Mouse (Mus musculus) hindbrain, embryonic 14.5 days (tissue): ENCODE results near the gene Ubqln3. TPM values are rescaled to one million over a fixed set of nuclear protein-coding genes. Genes with fewer than 3 reads are reported as not detected.

Source experiments
- ATAC-seq: fragments of 200-750 bp; cut with Nextera tagmentation; 2 replicates; pipeline ENCODE4 v1.8.0; 2017; ENCODE audit warnings: moderate number of reproducible peaks, mild to moderate bottlenecking, moderate TSS enrichment, moderate library complexity; ENCODE audit not compliant: low FRiP score
- DNase-seq: peaks from one replicate; pipeline ENCODE4 v3.0.0-alpha.2; 2015; ENCODE audit warnings: low spot score
- H3K27ac ChIP-seq: fragments of 300-500 bp; sonication (generic); 2 replicates; pipeline ENCODE4 v1.5.1; 2014; ENCODE audit warnings: mild to moderate bottlenecking, moderate library complexity
- H3K27me3 ChIP-seq: fragments of 300-500 bp; sonication (generic); 2 replicates; pipeline ENCODE4 v1.6.1; 2014; ENCODE audit warnings: mild to moderate bottlenecking, low read length, mixed read lengths; ENCODE audit not compliant: control insufficient read depth, insufficient read depth
- H3K36me3 ChIP-seq: fragments of 300-500 bp; sonication (generic); replicated peaks from 2 replicates; pipeline ENCODE4 v1.6.1; 2014; ENCODE audit not compliant: control insufficient read depth, insufficient read depth
- H3K4me1 ChIP-seq: fragments of 300-500 bp; sonication (generic); replicated peaks from 2 replicates; pipeline ENCODE4 v1.6.1; 2014; ENCODE audit warnings: antibody characterized with exemption, low read length, mixed read lengths; ENCODE audit not compliant: control insufficient read depth, insufficient read depth
- H3K4me2 ChIP-seq: fragments of 300-500 bp; sonication (generic); replicated peaks from 2 replicates; pipeline ENCODE4 v1.6.1; 2014; ENCODE audit warnings: mild to moderate bottlenecking, moderate library complexity
- H3K4me3 ChIP-seq: fragments of 300-500 bp; sonication (generic); replicated peaks from 2 replicates; pipeline ENCODE4 v1.5.1; 2014; ENCODE audit warnings: mild to moderate bottlenecking, low read length
- H3K9ac ChIP-seq: fragments of 300-500 bp; sonication (generic); 2 replicates; pipeline ENCODE4 v1.6.1; 2014
- H3K9me3 ChIP-seq: fragments of 300-500 bp; sonication (generic); 2 replicates; pipeline ENCODE4 v1.6.1; 2016; ENCODE audit warnings: low read length; ENCODE audit not compliant: control insufficient read depth
- WGBS: fragments of 180-500 bp; shearing (Covaris S2); extraction: QIAGEN DNeasy Blood & Tissue Kit; methylation state at CpG from one replicate; pipeline ENCODE4 v1.1.7; 2014; 5-methylcytosine and 5-hydroxymethylcytosine counted together
- polyA plus RNA-seq: library from polyadenylated mRNA; unstranded; fragments of >200 nt; fragmentation: Nextera tagmentation; extraction: Ambion mirVana; gene quantifications from 2 replicates; pipeline ENCODE4 v1.2.1, GENCODE M21; 2014

Gene Ubqln3
- polyA plus RNA-seq, 1 experiment from 2014 or later, result not detected

DNA sequence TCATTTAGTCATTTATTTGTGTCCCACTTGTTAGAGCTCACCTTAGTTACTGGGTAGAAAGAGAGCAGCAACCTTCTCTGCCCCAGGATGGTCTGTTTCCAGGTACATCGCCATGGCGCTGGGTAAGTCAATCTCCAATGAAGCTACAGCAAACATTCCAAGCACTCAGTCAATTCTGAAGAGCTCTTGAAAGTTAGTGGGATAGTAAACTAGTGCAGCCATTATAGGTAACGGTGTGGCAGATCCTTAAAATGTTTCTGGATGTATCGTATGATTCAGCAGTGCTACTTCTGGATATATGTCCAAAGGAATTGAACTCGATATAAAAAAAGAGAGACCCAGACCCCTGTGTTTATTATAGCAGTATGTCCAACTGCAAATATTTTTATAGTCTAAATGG lies 5.8 kb downstream of the Ubqln3 start, which contains the start of gene Olfr643:
Olfr643 (minus strand) TSS at position 101 of the 400 bp plus-strand sequence.
- no peak within 1 kb of the TSS for H3K27ac ChIP-seq
- H3K9me3 ChIP-seq, result no peaks in the 10 kb centered on the region
- ATAC-seq (no peak), DNase-seq (no peak)
- no peaks in the 10 kb centered on the region for H3K4me1 ChIP-seq
- H3K9ac ChIP-seq, result no peak within 1 kb of the TSS
- H3K36me3 ChIP-seq, result no peaks in the 10 kb centered on the region
- H3K27me3 ChIP-seq, result no peaks in the 10 kb centered on the region
- 90% methylated on average over 5 of the region's 5 CpGs for WGBS
- H3K4me3 ChIP-seq, result no peak within 1 kb of the TSS
- H3K4me2 ChIP-seq, result no peak within 1 kb of the TSS

DNA sequence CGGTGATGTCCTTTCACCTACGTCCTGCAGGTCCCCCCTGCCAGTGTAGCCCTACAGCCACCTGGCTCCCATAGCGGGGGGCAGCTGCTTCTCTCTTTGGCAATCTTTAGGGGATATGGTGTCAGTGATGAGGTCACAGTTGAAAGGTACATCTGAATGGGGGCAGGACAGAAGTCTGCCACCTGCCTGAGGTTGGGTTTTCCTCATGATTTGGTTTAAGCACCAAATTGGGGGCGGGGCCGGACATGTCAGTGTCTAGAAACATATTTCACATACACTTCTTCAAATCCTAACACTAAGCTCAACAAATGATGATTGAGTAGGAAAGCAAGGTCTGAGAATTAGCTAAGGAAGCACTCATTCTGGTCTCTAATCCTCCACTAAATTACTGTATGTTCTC lies 13.4 kb downstream of the Ubqln3 start, which contains the start of gene Ubqln5:
Ubqln5 (minus strand) TSS at position 101 of the 400 bp plus-strand sequence.
- 96% methylated on average over 5 of the region's 5 CpGs for WGBS
- DNase-seq, result no peak
- no peak for ATAC-seq
- H3K27me3 ChIP-seq, result no peaks in the 10 kb centered on the region
- no peaks in the 10 kb centered on the region for H3K4me1 ChIP-seq
- no peaks in the 10 kb centered on the region for H3K9me3 ChIP-seq
- H3K36me3 ChIP-seq, result no peaks in the 10 kb centered on the region
- no peak within 1 kb of the TSS for H3K9ac ChIP-seq
- H3K27ac ChIP-seq, result no peak within 1 kb of the TSS
- H3K4me3 ChIP-seq, result no peak within 1 kb of the TSS
- H3K4me2 ChIP-seq, result no peak within 1 kb of the TSS

DNA sequence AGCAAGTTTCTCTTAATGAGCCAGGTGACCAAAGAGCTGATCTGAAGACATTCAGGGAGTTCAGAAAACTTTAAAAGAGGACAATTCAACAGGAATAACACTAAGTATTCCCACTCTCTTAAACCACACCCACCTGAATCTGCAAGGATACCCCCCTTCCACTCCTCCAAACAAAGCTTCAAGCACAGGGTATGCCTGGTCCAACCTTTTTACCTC lies 38.4 kb downstream of the Ubqln3 start, which contains the start of gene Olfr646:
Olfr646 (plus strand) TSS at position 117 of the 216 bp plus-strand sequence.
- Histone ChIP-seq H3K27me3 (no peaks in the 10 kb centered on the region), H3K4me2 (no peak within 1 kb of the TSS), H3K9me3 (no peaks in the 10 kb centered on the region), H3K36me3 (no peaks in the 10 kb centered on the region), H3K9ac (no peak within 1 kb of the TSS), H3K27ac (no peak within 1 kb of the TSS), H3K4me3 (no peak within 1 kb of the TSS), H3K4me1 (no peaks in the 10 kb centered on the region)
- ATAC-seq, result no peak
- no peak for DNase-seq

DNA sequence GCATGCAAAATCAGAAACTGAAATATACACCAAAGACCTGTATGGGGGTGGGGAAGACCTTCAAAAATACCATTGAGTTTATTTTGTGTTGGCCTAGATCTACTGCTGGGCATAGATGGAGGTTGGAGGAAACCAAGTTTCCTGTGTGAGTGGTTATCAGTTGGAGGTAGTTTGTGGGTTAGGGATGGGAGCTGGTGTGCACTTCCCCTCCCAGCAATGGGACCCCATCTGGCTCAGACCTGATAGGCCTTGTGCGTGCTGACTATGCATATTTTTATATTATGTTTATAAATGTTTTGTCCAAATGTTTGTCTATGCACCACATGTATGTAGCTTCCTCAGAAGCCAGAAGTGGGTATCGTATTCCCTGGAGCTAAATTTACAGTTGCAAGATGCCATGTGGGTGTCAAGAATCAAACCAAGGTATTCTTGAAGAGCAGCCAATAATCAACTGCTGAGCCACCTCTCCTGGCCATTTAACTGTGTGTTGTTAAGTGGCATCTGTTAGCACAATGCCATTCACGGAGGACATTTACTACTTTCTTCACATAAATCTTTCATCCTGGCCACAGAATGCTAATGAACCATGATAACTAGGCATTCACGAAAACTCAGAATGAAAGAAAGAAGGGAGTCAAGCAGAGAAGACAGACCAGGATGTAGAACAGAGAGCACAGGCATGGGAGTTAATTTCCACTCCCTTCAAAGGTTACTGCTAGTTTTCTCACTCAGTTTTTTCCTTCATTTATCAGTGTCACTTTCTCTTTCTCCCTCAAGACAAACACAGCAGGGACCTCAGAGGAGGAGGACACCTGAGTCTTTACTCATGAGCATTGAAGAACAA lies 38.9 kb downstream of the Ubqln3 start:
- ATAC-seq (no peak), DNase-seq (no peak)
- H3K4me3 ChIP-seq, result no peak overlapping the region
- H3K27me3 ChIP-seq, result no peaks in the 10 kb centered on the region
- WGBS, result 51% methylated on average over 4 of the region's 4 CpGs
- no peak overlapping the region for H3K27ac ChIP-seq
- H3K36me3 ChIP-seq, result no peaks in the 10 kb centered on the region
- H3K4me1 ChIP-seq, result no peaks in the 10 kb centered on the region
- no peak overlapping the region for H3K4me2 ChIP-seq
- H3K9ac ChIP-seq, result no peak overlapping the region
- no peaks in the 10 kb centered on the region for H3K9me3 ChIP-seq

Other genes starting within 250 kb of the Ubqln3 start
- not detected in 2 replicates for gene Olfr64, start 248.8 kb downstream of the Ubqln3 start, polyA plus RNA-seq
- gene Olfr65, start 239.8 kb downstream of the Ubqln3 start, polyA plus RNA-seq, result not detected in 2 replicates
- gene Olfr631, start 214.5 kb downstream of the Ubqln3 start, polyA plus RNA-seq, result not detected in 2 replicates
- not detected in 2 replicates for gene Olfr632, start 208.9 kb downstream of the Ubqln3 start, polyA plus RNA-seq
- not detected in 2 replicates for gene Olfr633, start 198.8 kb downstream of the Ubqln3 start, polyA plus RNA-seq
- not detected in 2 replicates for gene Olfr635, start 172.1 kb downstream of the Ubqln3 start, polyA plus RNA-seq
- gene Olfr638, start 144.5 kb downstream of the Ubqln3 start, polyA plus RNA-seq, result not detected in 2 replicates
- 0.03 TPM in 1 of 2 replicates, not detected in the other for gene Olfr639, start 126.0 kb downstream of the Ubqln3 start, polyA plus RNA-seq
- gene Olfr640, start 117.7 kb downstream of the Ubqln3 start, polyA plus RNA-seq, result not detected in 2 replicates
- not detected in 2 replicates for gene Olfr641, start 107.8 kb downstream of the Ubqln3 start, polyA plus RNA-seq
- not detected in 2 replicates for gene Olfr642, start 90.6 kb downstream of the Ubqln3 start, polyA plus RNA-seq
- gene 4930516K23Rik, start 81.8 kb downstream of the Ubqln3 start, polyA plus RNA-seq, result not detected in 2 replicates
- not detected in 2 replicates for gene Olfr644, start 71.4 kb downstream of the Ubqln3 start, polyA plus RNA-seq
- not detected in 2 replicates for gene Olfr645, start 57.8 kb downstream of the Ubqln3 start, polyA plus RNA-seq
- not detected in 2 replicates for gene Olfr646, start 38.4 kb downstream of the Ubqln3 start, polyA plus RNA-seq
- gene Ubqln5, start 13.5 kb downstream of the Ubqln3 start, polyA plus RNA-seq, result not detected in 2 replicates
- gene Olfr643, start 5.9 kb downstream of the Ubqln3 start, polyA plus RNA-seq, result not detected in 2 replicates
- gene Ubqlnl, start 7.3 kb upstream of the Ubqln3 start, polyA plus RNA-seq, result not detected in 2 replicates
- not detected in 2 replicates for gene Olfm5, start 21.6 kb upstream of the Ubqln3 start, polyA plus RNA-seq
- gene Olfr648, start 40.1 kb upstream of the Ubqln3 start, polyA plus RNA-seq, result 0.63 and 0.66 TPM in 2 replicates
- gene Olfr649, start 52.7 kb upstream of the Ubqln3 start, polyA plus RNA-seq, result not detected in 2 replicates
- gene Trim6, start 75.5 kb upstream of the Ubqln3 start, polyA plus RNA-seq, result 0.13 and 0.20 TPM in 2 replicates
- 1.0 and 1.3 TPM in 2 replicates for gene Trim34a, start 101.2 kb upstream of the Ubqln3 start, polyA plus RNA-seq
- 0.12 and 0.44 TPM in 2 replicates for gene Trim5, start 144.8 kb upstream of the Ubqln3 start, polyA plus RNA-seq
- 1.6 and 2.2 TPM in 2 replicates for gene Trim12a, start 172.2 kb upstream of the Ubqln3 start, polyA plus RNA-seq
- gene Trim34b, start 186.2 kb upstream of the Ubqln3 start, polyA plus RNA-seq, result not detected in 2 replicates
- gene Trim12c, start 210.1 kb upstream of the Ubqln3 start, polyA plus RNA-seq, result 0.94 and 1.4 TPM in 2 replicates
- not detected in 2 replicates for gene Trim30b, start 226.6 kb upstream of the Ubqln3 start, polyA plus RNA-seq